Mouse (Mus musculus) heart, embryonic 16.5 days (tissue): ENCODE measurements around the gene Tdrd1. TPM values are rescaled to one million over a fixed set of nuclear protein-coding genes. Genes with fewer than 3 reads are reported as not detected.

ENCODE experiments used
- ATAC-seq: fragments of 200-750 bp; cut with Nextera tagmentation; replicated peaks from 2 replicates; pipeline ENCODE4 v1.8.0; 2017; ENCODE audit warnings: moderate number of reproducible peaks; ENCODE audit not compliant: insufficient read depth, low FRiP score; ENCODE audit errors: extremely low read depth
- H3K27ac ChIP-seq: fragments of 300-500 bp; sonication (generic); 2 replicates; pipeline ENCODE4 v1.5.1; 2014; ENCODE audit warnings: mild to moderate bottlenecking, low read length, control low read depth, moderate library complexity
- H3K27me3 ChIP-seq: fragments of 300-500 bp; sonication (generic); 2 replicates; pipeline ENCODE4 v1.6.1; 2014; ENCODE audit warnings: low read length, mixed read lengths; ENCODE audit not compliant: control insufficient read depth, insufficient read depth
- H3K36me3 ChIP-seq: fragments of 300-500 bp; sonication (generic); 2 replicates; pipeline ENCODE4 v1.6.1; 2014; ENCODE audit not compliant: control insufficient read depth, insufficient read depth
- H3K4me1 ChIP-seq: fragments of 300-500 bp; sonication (generic); 2 replicates; pipeline ENCODE4 v1.6.1; 2014; ENCODE audit warnings: low read length, mixed read lengths; ENCODE audit not compliant: control insufficient read depth, insufficient read depth
- H3K4me2 ChIP-seq: fragments of 300-500 bp; sonication (generic); 2 replicates; pipeline ENCODE4 v1.6.1; 2014; ENCODE audit warnings: low read depth, mild to moderate bottlenecking, control low read depth, low read length
- H3K4me3 ChIP-seq: fragments of 300-500 bp; sonication (generic); 2 replicates; pipeline ENCODE4 v1.5.1; 2014; ENCODE audit warnings: mild to moderate bottlenecking, control low read depth, low read length
- H3K9ac ChIP-seq: fragments of 300-500 bp; sonication (generic); 2 replicates; pipeline ENCODE4 v1.6.1; 2014; ENCODE audit warnings: low read length, control low read depth
- H3K9me3 ChIP-seq: fragments of 300-500 bp; sonication (generic); replicated peaks from 2 replicates; pipeline ENCODE4 v1.6.1; 2016; ENCODE audit warnings: low read length; ENCODE audit not compliant: control insufficient read depth
- WGBS: fragments of 180-500 bp; shearing (Covaris S2); extraction: QIAGEN DNeasy Blood & Tissue Kit; methylation state at CpG from one replicate; pipeline ENCODE4 v1.1.7; 2014; 5-methylcytosine and 5-hydroxymethylcytosine counted together
- polyA plus RNA-seq: library from polyadenylated mRNA; unstranded; fragments of >200 nt; fragmentation: Nextera tagmentation; extraction: Ambion mirVana; gene quantifications from 2 replicates; pipeline ENCODE4 v1.2.1, GENCODE M21; 2015

Tdrd1 gene
- polyA plus RNA-seq, 1 experiment from 2014 or later: 0.32 TPM

DNA sequence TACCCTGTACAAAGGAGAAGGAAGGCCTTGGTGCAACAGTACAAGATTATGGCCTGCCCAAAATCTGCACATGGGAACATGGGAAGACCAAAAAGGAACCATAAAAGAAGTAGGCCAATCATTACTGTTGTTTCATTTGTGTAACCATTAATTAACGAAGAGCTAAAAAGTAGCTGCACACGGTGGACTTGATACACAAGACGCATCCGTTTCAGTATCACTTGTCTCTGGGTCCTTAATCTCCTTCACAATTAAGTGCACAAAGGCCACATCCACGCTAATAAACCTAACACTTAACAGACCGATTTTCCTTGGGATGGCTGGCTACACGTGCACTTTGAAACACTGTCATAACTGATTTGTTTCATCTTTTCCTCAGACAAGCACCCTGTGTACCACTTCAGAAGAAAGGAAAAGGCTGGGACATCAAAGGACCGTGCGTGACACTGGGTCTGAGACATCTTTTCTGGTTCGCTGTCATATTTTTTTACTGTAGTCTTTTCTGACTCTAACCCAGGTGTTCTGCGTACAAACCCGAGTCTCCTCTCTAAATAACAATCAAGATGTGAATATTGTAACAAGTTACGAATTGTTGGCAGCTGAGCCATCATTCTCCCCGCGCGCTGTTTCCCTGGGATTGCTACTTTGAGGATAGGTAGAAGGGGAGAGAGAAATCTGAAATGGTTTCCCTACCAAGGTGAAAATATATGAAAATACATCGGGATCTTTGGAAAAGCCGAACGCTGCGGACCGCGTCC lies 4.8 kb upstream of the Tdrd1 start:
- H3K9me3 ChIP-seq: no peaks in the 10 kb centered on the region
- ATAC-seq: no peak
- peak overlapping the region; percentile 90 for H3K4me3 ChIP-seq
- H3K9ac ChIP-seq: peak overlapping the region; percentile 98
- peaks cover 45% of the 10 kb centered on the region for H3K4me1 ChIP-seq
- H3K27me3 ChIP-seq: no peaks in the 10 kb centered on the region; the same call in 1 of the 2 replicates
- peak overlapping the region; percentile 67 for H3K4me2 ChIP-seq
- no peaks in the 10 kb centered on the region for H3K36me3 ChIP-seq
- H3K27ac ChIP-seq: peak overlapping the region; percentile 85
- WGBS: 5% methylated on average over 22 of the region's 22 CpGs

- WGBS: under 1% methylated on average over 79 of the region's 79 CpGs
- peak; percentile 96 for ATAC-seq
Observed at GRCm38 (mm10) chr19:56821798-56822447, 4.1 kb upstream of the Tdrd1 start, which contains the start of gene Ccdc186. Gene Ccdc186 (minus strand): TSS chr19:56822190.

DNA sequence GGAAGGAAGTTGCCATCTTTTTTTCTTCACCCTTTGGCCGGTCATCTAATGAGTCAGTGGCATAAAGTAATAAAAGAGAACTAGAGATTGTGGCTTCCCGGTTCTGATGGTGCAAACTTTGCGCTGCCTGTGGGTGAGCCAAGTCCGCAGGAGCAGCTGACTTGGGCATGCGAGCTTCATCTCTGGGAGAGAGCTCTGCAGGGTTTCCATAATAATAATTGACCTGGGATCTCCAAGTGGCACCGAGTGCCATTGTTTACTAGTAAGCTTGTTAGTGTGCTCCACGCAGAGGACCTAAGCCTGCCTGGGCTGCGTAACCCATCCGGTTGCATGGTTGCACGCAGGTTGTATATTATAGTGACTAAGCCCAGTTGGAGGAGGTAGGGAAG lies 3.6 kb upstream of the Tdrd1 start:
- 23% methylated on average over 10 of the region's 10 CpGs for WGBS

More at GRCm38 (mm10) chr19:56821798-56822447, 4.1 kb upstream of the Tdrd1 start, which contains the start of gene Ccdc186:
- peak within 1 kb of the TSS; percentile 68 for H3K4me2 ChIP-seq
- no peaks in the 10 kb centered on the region for H3K9me3 ChIP-seq
- H3K9ac ChIP-seq: peak within 1 kb of the TSS; percentile 98
- H3K4me3 ChIP-seq: peak within 1 kb of the TSS; percentile 90
- H3K27me3 ChIP-seq: peaks cover 4% of the 10 kb centered on the region
- H3K4me1 ChIP-seq: peaks cover 38% of the 10 kb centered on the region
- H3K27ac ChIP-seq: peak within 1 kb of the TSS; percentile 85
- H3K36me3 ChIP-seq: no peaks in the 10 kb centered on the region

GRCm38 (mm10) chr19:56828305-56828704 lies 2.3 kb downstream of the Tdrd1 start:
- Histone ChIP-seq H3K27me3 (peaks cover 4% of the 10 kb centered on the region), H3K4me3 (no peak overlapping the region), H3K9me3 (no peaks in the 10 kb centered on the region), H3K27ac (no peak overlapping the region), H3K4me2 (no peak overlapping the region), H3K36me3 (no peaks in the 10 kb centered on the region), H3K4me1 (no peaks in the 10 kb centered on the region), H3K9ac (no peak overlapping the region)
- 80% methylated on average over 11 of the region's 11 CpGs for WGBS
- no peak for ATAC-seq

More for the DNA sequence above, 3.6 kb upstream of the Tdrd1 start:
- Histone ChIP-seq H3K9ac (peak overlapping the region; percentile 49), H3K4me1 (peaks cover 33% of the 10 kb centered on the region), H3K27me3 (peaks cover 4% of the 10 kb centered on the region), H3K36me3 (no peaks in the 10 kb centered on the region), H3K4me3 (peak overlapping the region; percentile 90), H3K9me3 (no peaks in the 10 kb centered on the region), H3K27ac (peak overlapping the region; percentile 34; the same call in 1 of the 2 replicates), H3K4me2 (peak overlapping the region; percentile 68)
- no peak for ATAC-seq

DNA sequence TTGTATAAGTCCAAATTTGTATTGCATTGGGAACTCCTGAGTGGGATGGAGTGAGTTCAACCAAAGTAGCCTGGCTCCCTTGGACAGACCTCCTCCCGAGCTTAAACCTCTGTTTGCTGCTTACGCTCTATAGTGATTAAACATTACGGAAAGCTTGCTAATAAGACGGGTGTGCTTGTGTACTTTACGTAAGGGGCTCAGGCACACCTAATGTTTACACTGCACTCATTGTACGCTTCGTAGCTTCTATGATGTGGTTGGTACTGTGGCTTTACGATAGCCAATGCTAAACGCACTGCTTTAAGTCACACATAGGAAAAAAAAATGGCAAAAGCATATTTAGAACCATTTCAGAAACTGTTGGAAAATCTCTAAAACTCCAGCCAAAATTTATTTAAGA lies 3.3 kb downstream of the Tdrd1 start:
- Histone ChIP-seq H3K4me3 (no peak overlapping the region), H3K4me1 (no peaks in the 10 kb centered on the region), H3K9ac (no peak overlapping the region), H3K27me3 (peaks cover 4% of the 10 kb centered on the region), H3K27ac (no peak overlapping the region), H3K4me2 (no peak overlapping the region), H3K36me3 (no peaks in the 10 kb centered on the region), H3K9me3 (no peaks in the 10 kb centered on the region)
- ATAC-seq: no peak
- WGBS: 88% methylated on average over 9 of the region's 9 CpGs

DNA sequence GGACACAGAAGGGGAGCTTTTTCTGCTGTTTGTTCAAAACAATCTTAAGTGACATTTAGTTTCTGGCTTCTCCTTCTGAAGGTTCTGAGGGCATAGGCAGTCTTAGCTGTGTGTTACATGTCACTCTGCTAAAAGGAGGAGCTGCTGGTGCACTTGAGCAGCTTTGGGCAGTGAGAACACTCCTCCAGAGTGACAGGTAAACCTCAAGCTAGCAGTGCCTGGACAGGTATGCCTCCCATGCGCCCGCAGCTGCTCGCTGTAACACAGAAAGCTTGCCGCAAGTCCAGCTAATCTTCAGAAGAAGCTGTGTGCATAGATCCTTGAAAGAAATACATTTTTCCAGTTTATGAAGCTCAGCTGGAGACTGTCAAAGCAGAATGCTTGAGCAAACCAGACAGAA lies 4.2 kb downstream of the Tdrd1 start:
- WGBS: 83% methylated on average over 4 of the region's 4 CpGs
- H3K27me3 ChIP-seq: peaks cover 4% of the 10 kb centered on the region; the same call in 1 of the 2 replicates
- no peak overlapping the region for H3K9ac ChIP-seq
- H3K9me3 ChIP-seq: no peaks in the 10 kb centered on the region
- H3K4me3 ChIP-seq: no peak overlapping the region
- H3K4me1 ChIP-seq: no peaks in the 10 kb centered on the region
- H3K36me3 ChIP-seq: no peaks in the 10 kb centered on the region
- no peak for ATAC-seq
- no peak overlapping the region for H3K4me2 ChIP-seq
- H3K27ac ChIP-seq: no peak overlapping the region

DNA sequence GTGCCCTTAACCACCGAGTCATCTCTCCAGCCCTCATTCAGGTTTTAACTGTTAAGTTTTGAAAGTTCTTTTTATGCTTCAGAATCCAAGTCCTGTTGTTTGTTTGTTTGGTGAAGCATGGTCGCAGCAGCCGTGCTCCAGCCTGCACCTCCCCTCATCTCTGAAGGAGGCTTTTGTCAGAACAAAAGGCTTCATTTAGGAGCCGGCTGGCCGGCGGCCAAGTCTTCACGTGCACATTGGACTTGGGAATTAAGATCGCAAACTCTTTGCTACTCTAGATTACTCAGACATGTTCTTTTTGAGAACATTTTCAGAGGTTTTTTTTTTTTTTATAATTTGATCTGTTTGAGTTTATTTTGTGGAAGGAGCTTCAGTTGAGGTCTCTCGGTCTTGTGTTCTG lies 9.3 kb downstream of the Tdrd1 start:
- Histone ChIP-seq H3K4me3 (no peak overlapping the region), H3K4me2 (no peak overlapping the region), H3K4me1 (no peaks in the 10 kb centered on the region), H3K9ac (no peak overlapping the region), H3K27me3 (no peaks in the 10 kb centered on the region), H3K9me3 (no peaks in the 10 kb centered on the region), H3K27ac (no peak overlapping the region), H3K36me3 (no peaks in the 10 kb centered on the region)
- 55% methylated on average over 9 of the region's 9 CpGs for WGBS
- no peak for ATAC-seq

- H3K27ac ChIP-seq: no peak overlapping the region
- H3K4me3 ChIP-seq: no peak overlapping the region
- no peaks in the 10 kb centered on the region for H3K4me1 ChIP-seq
- H3K36me3 ChIP-seq: no peaks in the 10 kb centered on the region
- H3K4me2 ChIP-seq: no peak overlapping the region
- no peaks in the 10 kb centered on the region for H3K27me3 ChIP-seq
- ATAC-seq: no peak
- no peaks in the 10 kb centered on the region for H3K9me3 ChIP-seq
- H3K9ac ChIP-seq: no peak overlapping the region
- 76% methylated on average over 17 of the region's 17 CpGs for WGBS
Observed at GRCm38 (mm10) chr19:56838942-56839706, 13.1 kb downstream of the Tdrd1 start.
